Mouse (Mus musculus): ENCODE results near the gene Arhgdib.

DNA sequence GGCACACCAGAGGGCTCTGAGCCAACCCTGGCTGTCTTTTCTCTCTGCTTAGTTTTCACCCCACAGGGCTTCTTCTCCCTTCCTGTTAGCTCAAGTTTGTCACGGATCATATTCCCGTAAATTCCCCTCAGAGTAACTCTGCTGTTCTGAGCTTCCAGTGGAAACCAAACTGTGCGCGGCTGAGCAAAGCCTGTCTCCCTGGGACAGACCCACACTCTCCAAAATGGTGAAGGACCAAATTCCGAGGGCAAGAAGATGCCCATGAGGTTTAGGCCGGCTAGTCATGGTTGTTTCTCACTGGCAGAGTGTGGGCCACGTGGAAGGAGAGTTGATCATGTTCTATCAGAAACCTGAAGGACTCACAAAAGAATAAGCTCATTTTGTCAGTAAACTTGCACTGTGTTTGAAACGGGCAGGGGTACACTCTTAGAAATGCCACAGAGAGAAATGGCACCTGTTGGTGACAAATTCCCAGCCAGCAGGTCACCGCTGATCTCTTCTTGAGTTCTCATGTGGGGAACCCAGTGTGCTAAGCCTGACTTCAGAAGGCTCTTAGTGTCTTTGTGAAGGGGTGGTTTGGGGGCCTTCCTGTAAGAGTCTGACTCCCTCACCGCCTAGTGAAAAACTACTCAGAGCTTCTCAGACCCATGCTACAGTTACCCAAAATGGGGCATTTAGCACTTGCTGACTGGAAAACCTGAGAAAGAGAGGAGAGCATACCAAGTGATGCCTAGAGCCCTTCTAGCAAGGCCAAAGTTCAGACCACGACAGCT lies 1.3 kb downstream of the Arhgdib start:
- TF ChIP-seq EP300 (IDR thresholded peaks at IDR 0.05; ENCODE audit: low read depth), result no peak
- no peak for TF ChIP-seq CTCF (IDR thresholded peaks at IDR 0.05; ENCODE audit: low read depth)
